Mouse (Mus musculus): ENCODE measurements at regions not wholly inside any gene's neighbourhood (a gene's known extent, or its start where the extent isn't known, plus 50 kb on each side); places are given as distances from the start of the nearest gene placed in this dataset.

GRCm38 (mm10) chr8:126874126-126874730, 71.4 kb downstream of the Tomm20 start:
- no peaks in the 10 kb centered on the region for H3K79me2 ChIP-seq (replicated peaks; ENCODE audit: control insufficient read depth, extremely low read depth, insufficient read depth, poor library complexity, severe bottlenecking)
- in situ Hi-C loops (cut with MboI; ENCODE audit: low pct_ligation_motif_present, low pct_unique_long_range_greater_than_20kb, low sequenced_read_pairs) = no loop called here
- no peak for DNase-seq (ENCODE audit: extremely low read depth)

GRCm38 (mm10) chr8:126873306-126873705, 72.3 kb downstream of the Tomm20 start:
- Histone ChIP-seq H3K27me3 (replicated peaks) (no peaks in the 10 kb centered on the region), H3K9ac (ENCODE audit: insufficient read depth, low read depth) (no peak overlapping the region), H3K27ac (ENCODE audit: insufficient read depth, low read depth) (no peak overlapping the region), H3K4me2 (ENCODE audit: insufficient read depth, low read depth, poor library complexity, severe bottlenecking) (no peak overlapping the region), H3K9me3 (replicated peaks; ENCODE audit: low read length) (peaks cover 8% of the 10 kb centered on the region), H3K79me2 (replicated peaks; ENCODE audit: control insufficient read depth, extremely low read depth, insufficient read depth, poor library complexity, severe bottlenecking) (no peaks in the 10 kb centered on the region), H3K36me3 (replicated peaks in 1 of 2; ENCODE audit: control insufficient read depth in 1 of 2, insufficient read depth in 1 of 2, low read length in 1 of 2) (no peaks in the 10 kb centered on the region), H3K4me3 (replicated peaks in 1 of 3; ENCODE audit: low read depth in 2 of 3, low read length in 2 of 3, poor library complexity in 1 of 3) (no peak overlapping the region), H3K4me1 (ENCODE audit: control insufficient read depth in 1 of 2, insufficient read depth in 2 of 2) (peaks cover 28 to 74% of the 10 kb centered on the region in 2 experiments)
- TF ChIP-seq ELF1 (IDR thresholded peaks at IDR 0.05; ENCODE audit: low read depth, low read length) (no peak), ZMIZ1 (IDR thresholded peaks at IDR 0.05; ENCODE audit: low read depth, low read length) (no peak), SIN3A (IDR thresholded peaks at IDR 0.05; ENCODE audit: low read length) (no peak), POLR2A (IDR thresholded peaks at IDR 0.05; ENCODE audit: low read depth, low read length) (no peak), ZNF384 (IDR thresholded peaks at IDR 0.05; ENCODE audit: low read depth, low read length) (no peak), ETS1 (conservative IDR thresholded peaks at IDR 0.05; ENCODE audit: low read depth, low read length) (peak; percentile 40; the same call in 1 of the 2 replicates), EP300 (IDR thresholded peaks at IDR 0.05; ENCODE audit: low read length) (no peak), NRF1 (IDR thresholded peaks at IDR 0.05; ENCODE audit: low read depth, low read length) (no peak), RAD21 (IDR thresholded peaks at IDR 0.05; ENCODE audit: low read depth, low read length) (no peak), JUND (conservative IDR thresholded peaks at IDR 0.05; ENCODE audit: low read depth, low read length) (no peak), ZKSCAN1 (IDR thresholded peaks at IDR 0.05; ENCODE audit: borderline replicate concordance, low read depth, low read length) (no peak), BHLHE40 (IDR thresholded peaks at IDR 0.05; ENCODE audit: low read depth, low read length) (peak; percentile 26; the same call in 1 of the 2 replicates), MEF2A (IDR thresholded peaks at IDR 0.05; ENCODE audit: borderline replicate concordance, low read depth, low read length) (peak; percentile 40; the same call in 1 of the 2 replicates), CTCF (conservative IDR thresholded peaks at IDR 0.05 in 1 of 2, IDR thresholded peaks at IDR 0.05 in 1 of 2; ENCODE audit: low read depth in 2 of 2, low read length in 2 of 2) (no peak), HCFC1 (IDR thresholded peaks at IDR 0.05; ENCODE audit: low read depth, low read length) (no peak), MYC (IDR thresholded peaks at IDR 0.05; ENCODE audit: low read depth, low read length) (no peak), TCF12 (IDR thresholded peaks at IDR 0.05; ENCODE audit: low read depth, low read length) (0 out of 2 replicates have a peak, but pooled peaks have one; percentile 14), MAX (IDR thresholded peaks at IDR 0.05; ENCODE audit: low read length) (no peak), E2F4 (IDR thresholded peaks at IDR 0.05; ENCODE audit: insufficient replicate concordance, low read depth, low read length) (no peak), USF2 (conservative IDR thresholded peaks at IDR 0.05; ENCODE audit: low read depth, low read length) (no peak), CHD2 (IDR thresholded peaks at IDR 0.05; ENCODE audit: low read length) (no peak), TBP (conservative IDR thresholded peaks at IDR 0.05; ENCODE audit: low read depth, low read length) (no peak), JUN (IDR thresholded peaks at IDR 0.05; ENCODE audit: insufficient read depth, low read depth, low read length) (no peak), ZC3H11A (IDR thresholded peaks at IDR 0.05; ENCODE audit: low read depth, low read length) (no peak)
- in situ Hi-C loops (cut with MboI; ENCODE audit: low pct_ligation_motif_present, low pct_unique_long_range_greater_than_20kb, low sequenced_read_pairs) (no loop called here), dilution Hi-C loops (cut with MboI; ENCODE audit: extremely low pct_ligation_motif_present, extremely low pct_unique_long_range_greater_than_20kb, low sequenced_read_pairs) (no loop called here)
- no peak for DNase-seq (ENCODE audit: extremely low read depth)

More at GRCm38 (mm10) chr8:126874126-126874730, 71.4 kb downstream of the Tomm20 start:
- peaks cover 8% of the 10 kb centered on the region for H3K9me3 ChIP-seq (replicated peaks; ENCODE audit: low read length)
- no peaks in the 10 kb centered on the region for H3K27me3 ChIP-seq (replicated peaks)
- H3K4me1 ChIP-seq (ENCODE audit: control insufficient read depth in 1 of 2, insufficient read depth in 2 of 2) = peaks cover 19 to 65% of the 10 kb centered on the region in 2 experiments
- H3K36me3 ChIP-seq (replicated peaks in 1 of 2; ENCODE audit: control insufficient read depth in 1 of 2, insufficient read depth in 1 of 2, low read length in 1 of 2) = no peaks in the 10 kb centered on the region
- no peak overlapping the region for H3K27ac ChIP-seq (ENCODE audit: insufficient read depth, low read depth)
- no peak overlapping the region for H3K9ac ChIP-seq (ENCODE audit: insufficient read depth, low read depth)
- H3K4me2 ChIP-seq (ENCODE audit: insufficient read depth, low read depth, poor library complexity, severe bottlenecking) = no peak overlapping the region
- dilution Hi-C loops (cut with MboI; ENCODE audit: extremely low pct_ligation_motif_present, extremely low pct_unique_long_range_greater_than_20kb, low sequenced_read_pairs) = no loop called here
- no peak for TF ChIP-seq TBP (conservative IDR thresholded peaks at IDR 0.05; ENCODE audit: low read depth, low read length)
- TF ChIP-seq JUN (IDR thresholded peaks at IDR 0.05; ENCODE audit: insufficient read depth, low read depth, low read length) = no peak
- no peak for TF ChIP-seq SIN3A (IDR thresholded peaks at IDR 0.05; ENCODE audit: low read length)
- TF ChIP-seq USF1 (IDR thresholded peaks at IDR 0.05; ENCODE audit: low read depth, low read length) = no peak
- no peak for TF ChIP-seq MYC (IDR thresholded peaks at IDR 0.05; ENCODE audit: low read depth, low read length)
- no peak for TF ChIP-seq TCF12 (IDR thresholded peaks at IDR 0.05; ENCODE audit: low read depth, low read length)
- no peak for TF ChIP-seq CHD1 (IDR thresholded peaks at IDR 0.05; ENCODE audit: low read depth, low read length)
- no peak for TF ChIP-seq MAX (IDR thresholded peaks at IDR 0.05; ENCODE audit: low read length)
- no peak for TF ChIP-seq MEF2A (IDR thresholded peaks at IDR 0.05; ENCODE audit: borderline replicate concordance, low read depth, low read length)
- no peak for TF ChIP-seq USF2 (conservative IDR thresholded peaks at IDR 0.05; ENCODE audit: low read depth, low read length)
- H3K4me3 ChIP-seq (replicated peaks in 1 of 3; ENCODE audit: low read depth in 2 of 3, low read length in 2 of 3, poor library complexity in 1 of 3) = no peak overlapping the region
